In genomic region chr6:78380409-78380808, GRCm38 (mm10) we compare ENCODE assay signal across 50 mouse cellular contexts. TPM values are rescaled to one million over a fixed set of nuclear protein-coding genes. Genes with fewer than 3 reads are reported as not detected.
"Had no signal": no experiment of that assay in that cellular context is flagged by ENCODE, and none has a peak within 500 bp of the region (broad histone marks: within the 10 kb centered on the region; RNA-seq: fewer than 3 reads in every experiment).

Gene Reg3a (plus strand): TSS chr6:78380709.

- H3K4me1 ChIP-seq: heart, embryonic 10.5 days; heart, embryonic 12.5 days; heart, embryonic 13.5 days; heart, embryonic 15.5 days; hindbrain, embryonic 10.5 days; hindbrain, embryonic 12.5 days; hindbrain, embryonic 13.5 days; hindbrain, embryonic 15.5 days; intestine, embryonic 15.5 days; kidney, embryonic 15.5 days had no signal

- DNase-seq: heart, postnatal 10 days; heart, postnatal 14 days; heart, postnatal 36 days; heart, postnatal 4 days; kidney, adult 11 months; kidney, adult 18-20 months; kidney, adult 2 months; kidney, adult 8-10 months; kidney, adult 9 months; kidney, postnatal 10 days; kidney, postnatal 14 days; kidney, postnatal 25 days; kidney, postnatal 36 days; kidney, postnatal 4 days; layer of hippocampus, adult 9-11 months; layer of hippocampus, postnatal 36 days had no signal

- H3K27ac ChIP-seq: heart, embryonic 10.5 days; heart, embryonic 13.5 days; heart, embryonic 15.5 days; hindbrain, embryonic 10.5 days; hindbrain, embryonic 12.5 days; hindbrain, embryonic 13.5 days; hindbrain, embryonic 14.5 days; hindbrain, embryonic 15.5 days; hindbrain, postnatal 0 days; intestine, embryonic 15.5 days; kidney, embryonic 15.5 days; kidney, postnatal 0 days; layer of hippocampus, adult 2 months; left cerebral cortex, adult 2 months had no signal

- H3K27me3 ChIP-seq: heart, embryonic 12.5 days; heart, embryonic 13.5 days; heart, embryonic 15.5 days; hindbrain, embryonic 12.5 days; hindbrain, embryonic 13.5 days; hindbrain, embryonic 15.5 days; intestine, embryonic 15.5 days; kidney, embryonic 15.5 days had no signal

- H3K36me3 ChIP-seq: heart, embryonic 10.5 days; heart, embryonic 12.5 days; heart, embryonic 13.5 days; heart, embryonic 15.5 days; hindbrain, embryonic 10.5 days; hindbrain, embryonic 12.5 days; hindbrain, embryonic 13.5 days; hindbrain, embryonic 15.5 days; intestine, embryonic 15.5 days; kidney, embryonic 15.5 days had no signal

- H3K4me3 ChIP-seq: heart, embryonic 10.5 days; heart, embryonic 12.5 days; heart, embryonic 13.5 days; heart, embryonic 15.5 days; hindbrain, embryonic 10.5 days; hindbrain, embryonic 12.5 days; hindbrain, embryonic 13.5 days; hindbrain, embryonic 15.5 days; intestine, embryonic 15.5 days; kidney, embryonic 15.5 days; layer of hippocampus, adult 2 months; left cerebral cortex, adult 2 months had no signal

RNA-seq across cellular contexts. Expression of gene Reg3a, which starts in this region (rescaled TPM):
- total RNA-seq: heart, postnatal 10 days; heart, postnatal 14 days; heart, postnatal 25 days; heart, postnatal 36 days; heart, postnatal 4 days; hematopoietic stem cell, adult 5-6 weeks; layer of hippocampus, adult 18-20 months; layer of hippocampus, adult 2 months; layer of hippocampus, adult 8-10 months; layer of hippocampus, postnatal 10 days; layer of hippocampus, postnatal 14 days; layer of hippocampus, postnatal 25 days; layer of hippocampus, postnatal 36 days; left cerebral cortex, adult 18-20 months; left cerebral cortex, adult 2 months had no signal
- polyA plus RNA-seq: heart, embryonic 10.5 days; heart, embryonic 11.5 days; heart, embryonic 12.5 days; heart, embryonic 13.5 days; heart, embryonic 14.5 days; heart, embryonic 15.5 days; heart, embryonic 16.5 days; heart, postnatal 0 days; hindbrain, embryonic 10.5 days; hindbrain, embryonic 11.5 days; hindbrain, embryonic 12.5 days; hindbrain, embryonic 13.5 days; hindbrain, embryonic 14.5 days; hindbrain, embryonic 15.5 days; hindbrain, embryonic 16.5 days; hindbrain, postnatal 0 days; inflammation-experienced regulatory T-cells, adult 6 months; intestine, embryonic 14.5 days; intestine, embryonic 15.5 days; intestine, postnatal 0 days; kidney, adult 2 months; kidney, embryonic 14.5 days; kidney, embryonic 15.5 days; kidney, embryonic 16.5 days; kidney, postnatal 0 days had no signal
